Mouse (Mus musculus): ENCODE data around the gene Lhx8.

Gene Lhx8

GRCm38 (mm10) chr3:154321921-154322574, 8.4 kb downstream of the Lhx8 start:
- no peak for DNase-seq

- peak; percentile 44 to 50 for DNase-seq
These were observed 12.7 kb downstream of the Lhx8 start for GRCm38 (mm10) chr3:154317651-154318248.

- no peak for DNase-seq
These were observed 25.1 kb downstream of the Lhx8 start for GRCm38 (mm10) chr3:154305163-154305884.

- no peak for DNase-seq
These were observed 29.4 kb downstream of the Lhx8 start for GRCm38 (mm10) chr3:154301102-154301501.

GRCm38 (mm10) chr3:154300006-154300405, 30.5 kb downstream of the Lhx8 start:
- no peak for DNase-seq

GRCm38 (mm10) chr3:154298490-154298889, 32.0 kb downstream of the Lhx8 start:
- no peak for DNase-seq

GRCm38 (mm10) chr3:154297499-154297898, 33.0 kb downstream of the Lhx8 start:
- peak; percentile 20 to 49 for DNase-seq

- peak; percentile 30 to 47 for DNase-seq
These were observed 35.3 kb downstream of the Lhx8 start for GRCm38 (mm10) chr3:154294924-154295834.

GRCm38 (mm10) chr3:154293839-154294490, 36.5 kb downstream of the Lhx8 start:
- no peak for DNase-seq

GRCm38 (mm10) chr3:154292126-154292525, 38.3 kb downstream of the Lhx8 start:
- DNase-seq: peak; percentile 56 to 58

- no peak for DNase-seq
These were observed 40.1 kb downstream of the Lhx8 start for GRCm38 (mm10) chr3:154290351-154290750.

GRCm38 (mm10) chr3:154288429-154289069, 41.9 kb downstream of the Lhx8 start:
- DNase-seq: no peak

GRCm38 (mm10) chr3:154287217-154287616, 43.2 kb downstream of the Lhx8 start:
- no peak for DNase-seq

- no peak for DNase-seq
These were observed 45.1 kb downstream of the Lhx8 start for GRCm38 (mm10) chr3:154285351-154285750.

GRCm38 (mm10) chr3:154284260-154284659, 46.2 kb downstream of the Lhx8 start:
- DNase-seq: no peak

GRCm38 (mm10) chr3:154274681-154275080, 55.8 kb downstream of the Lhx8 start:
- no peak for DNase-seq

GRCm38 (mm10) chr3:154269757-154270366, 60.6 kb downstream of the Lhx8 start:
- DNase-seq: peak; percentile 91 to 93

- no peak for DNase-seq
These were observed 62.1 kb downstream of the Lhx8 start for GRCm38 (mm10) chr3:154268313-154268712.

- no peak for DNase-seq
These were observed 73.1 kb downstream of the Lhx8 start for GRCm38 (mm10) chr3:154257312-154257711.
